Mouse (Mus musculus): ENCODE data around the gene Smarcad1.

Gene Smarcad1

DNA sequence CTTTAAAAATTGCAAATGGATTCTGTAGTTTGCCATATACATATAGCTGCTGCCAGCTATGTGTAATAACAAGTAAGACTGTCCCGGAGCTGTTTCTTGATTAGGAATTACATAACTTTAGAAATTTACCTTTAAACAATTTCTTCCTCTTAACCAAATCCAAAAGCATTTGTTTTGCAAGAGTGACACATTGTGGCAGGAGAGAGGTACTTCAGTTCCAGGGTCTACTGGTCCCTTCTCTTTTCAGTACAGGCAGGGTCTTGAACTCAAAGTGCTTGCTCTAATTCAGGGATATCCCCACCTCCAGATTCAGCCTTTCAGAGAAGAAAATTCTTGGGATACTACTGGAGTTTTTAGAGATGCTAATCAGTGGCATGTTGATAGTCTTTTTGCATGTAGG, 36.8 kb downstream of the Smarcad1 start:
- DNase-seq (ENCODE audit: low read depth, low spot score): peak; percentile 8

DNA sequence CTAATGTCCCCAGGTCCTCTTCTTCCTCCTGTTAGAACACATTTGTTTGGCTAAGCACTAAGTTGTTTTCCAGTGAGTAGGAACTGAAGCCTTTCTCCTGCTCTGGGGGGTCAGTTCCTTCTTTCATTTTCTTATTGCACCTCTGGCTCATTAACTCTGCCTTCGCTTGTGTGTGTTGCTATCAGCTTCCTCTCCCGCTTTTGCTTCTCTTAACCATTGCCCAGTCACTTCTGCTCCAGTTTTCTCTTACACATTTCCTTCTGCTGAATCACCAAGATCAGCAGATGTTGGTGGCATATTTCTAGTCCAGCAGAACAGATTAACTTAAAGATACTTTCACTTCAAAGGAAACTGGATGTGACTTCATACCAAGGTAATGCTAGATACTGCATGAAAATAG, 72.5 kb downstream of the Smarcad1 start:
- DNase-seq (ENCODE audit: low read depth, low spot score): no peak

DNA sequence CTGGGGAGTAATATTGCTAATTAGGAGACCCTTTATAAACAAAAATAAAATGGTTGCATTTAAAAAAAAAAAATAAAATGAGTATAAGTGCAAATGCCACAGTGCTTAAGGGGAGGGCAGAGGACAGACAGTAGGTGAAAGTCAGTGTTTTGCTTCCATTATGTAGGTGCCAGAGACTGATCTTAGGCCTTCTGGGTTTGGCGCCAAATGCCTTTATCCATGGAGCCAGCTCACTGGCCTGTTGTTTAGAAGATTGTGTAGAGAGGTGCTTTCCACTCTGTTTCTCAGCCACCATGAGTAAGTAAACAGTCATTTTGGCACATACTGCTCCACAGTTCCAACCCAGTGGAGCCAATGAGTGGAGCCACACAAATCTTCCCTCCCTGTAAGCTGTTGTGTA, 75.2 kb downstream of the Smarcad1 start:
- DNase-seq (ENCODE audit: low read depth, low spot score): no peak

DNA sequence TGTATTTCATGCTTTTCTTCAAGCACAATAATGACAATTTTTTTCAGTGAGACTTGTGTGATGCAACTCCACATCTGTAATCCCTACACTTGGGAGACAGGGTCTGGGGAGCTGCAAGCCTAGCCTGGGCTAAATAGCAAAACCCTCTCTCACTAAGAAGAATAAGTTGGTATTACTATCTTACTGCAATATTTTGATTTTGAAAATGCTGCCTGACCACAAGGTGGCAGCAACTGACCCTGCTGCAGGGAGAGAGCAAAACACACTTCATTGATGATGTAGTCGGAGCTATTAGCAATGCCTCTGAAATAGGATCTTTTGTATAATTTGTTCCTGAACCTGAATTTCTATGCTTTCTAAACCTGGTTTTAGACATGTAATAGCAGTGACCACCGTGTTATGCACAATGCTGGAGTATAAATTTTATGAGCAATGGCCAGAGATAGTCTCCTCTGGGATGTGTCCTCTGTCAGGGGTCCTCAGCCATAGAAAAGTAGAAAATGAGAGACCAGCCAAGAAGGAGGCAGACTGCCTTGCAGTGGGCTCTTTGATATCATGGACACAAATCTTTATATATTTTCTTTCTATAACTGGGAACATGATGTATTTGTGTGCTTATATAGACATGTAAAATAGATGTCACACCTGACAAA, 83.8 kb downstream of the Smarcad1 start:
- DNase-seq (ENCODE audit: low read depth, low spot score): peak; percentile 2

DNA sequence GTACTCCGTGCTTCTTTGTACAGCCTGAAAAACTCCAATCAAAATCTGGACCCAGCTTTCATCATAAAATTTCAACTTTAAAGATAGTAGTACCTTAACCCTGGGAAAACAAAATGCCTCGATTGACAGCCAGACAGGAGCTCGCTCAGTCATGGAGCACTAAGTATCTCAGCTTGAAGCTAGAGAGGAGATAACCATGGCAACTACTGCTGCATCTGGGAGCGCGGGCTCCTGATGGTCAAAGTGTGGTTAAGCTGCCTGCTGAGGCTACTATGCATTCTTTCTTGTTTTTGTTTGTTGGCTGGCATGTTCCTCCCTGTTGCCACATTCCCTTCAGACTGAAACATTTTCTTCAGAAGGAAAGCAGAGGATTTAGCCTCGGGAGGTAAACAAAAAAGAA, 90.0 kb downstream of the Smarcad1 start:
- no peak for DNase-seq (ENCODE audit: low read depth, low spot score)

DNA sequence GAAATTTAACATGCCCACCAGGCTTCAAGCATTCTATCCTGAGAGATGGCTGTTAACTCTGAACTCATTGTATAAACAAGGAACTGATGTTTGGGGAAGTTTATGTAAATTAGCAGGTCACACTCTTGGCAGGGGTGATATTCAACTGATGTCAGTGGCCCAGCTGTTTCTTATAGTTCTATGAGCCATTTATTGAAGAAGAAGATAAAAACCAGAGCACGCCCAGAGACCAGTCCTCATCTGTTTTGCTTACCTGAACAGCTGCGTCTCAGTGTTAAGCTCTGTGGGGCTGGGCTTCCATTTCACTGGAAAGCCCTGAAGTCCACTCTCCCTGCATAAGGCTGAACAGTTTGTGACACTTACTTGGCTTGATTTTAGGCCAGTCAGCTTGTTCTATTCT, 95.4 kb downstream of the Smarcad1 start:
- DNase-seq (ENCODE audit: low read depth, low spot score): no peak

DNA sequence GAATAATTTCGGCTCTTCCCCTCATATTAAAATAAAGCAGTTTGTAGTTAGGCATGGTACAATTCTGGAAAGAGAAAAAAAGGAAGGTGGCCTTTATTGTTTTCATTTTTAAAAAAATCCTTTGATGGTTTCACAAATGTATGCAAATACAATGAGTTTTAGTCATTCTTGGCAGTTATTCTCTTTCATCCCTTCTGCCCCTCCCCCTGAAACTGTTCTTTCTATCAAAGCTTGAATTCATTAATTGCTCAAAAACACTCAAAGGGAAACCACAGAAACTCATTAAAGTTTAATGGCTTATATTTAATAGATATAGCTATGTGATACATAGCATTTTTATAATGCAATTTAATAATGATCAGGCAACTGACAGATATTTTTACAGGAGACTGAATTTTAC, 95.9 kb downstream of the Smarcad1 start:
- no peak for DNase-seq (ENCODE audit: low read depth, low spot score)

DNA sequence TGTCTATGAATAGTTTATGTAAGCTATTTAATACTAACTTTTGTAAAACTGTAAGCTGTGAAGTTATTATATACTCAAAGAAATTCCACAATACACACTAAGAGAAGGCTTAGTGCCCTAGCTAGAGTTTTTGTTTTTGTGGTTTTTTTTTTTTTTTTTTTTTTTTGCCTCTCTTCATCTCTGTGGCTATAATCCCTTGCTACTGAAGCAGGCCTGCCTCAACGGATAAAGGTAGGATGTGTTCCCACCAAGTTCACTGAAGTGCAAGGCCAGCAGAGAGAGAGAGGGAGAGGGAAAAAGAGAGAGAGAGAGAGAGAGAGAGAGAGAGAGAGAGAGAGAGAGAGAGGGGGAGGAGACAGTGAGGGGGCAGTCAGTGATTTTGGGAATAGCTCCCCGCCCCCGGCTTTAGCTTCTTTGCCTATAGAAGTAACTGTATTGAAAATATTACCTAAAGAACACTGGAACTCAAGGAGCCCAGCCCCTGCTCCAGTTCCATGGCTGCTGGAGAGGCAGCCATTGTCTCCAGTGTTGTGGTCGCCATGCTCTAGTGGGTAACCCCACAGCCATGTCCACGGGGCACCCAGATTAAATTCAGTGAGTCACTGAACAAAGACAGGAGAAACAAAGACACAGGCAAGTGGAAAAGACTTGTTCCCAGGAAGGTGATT, 97.8 kb downstream of the Smarcad1 start:
- no peak for DNase-seq (ENCODE audit: low read depth, low spot score)

DNA sequence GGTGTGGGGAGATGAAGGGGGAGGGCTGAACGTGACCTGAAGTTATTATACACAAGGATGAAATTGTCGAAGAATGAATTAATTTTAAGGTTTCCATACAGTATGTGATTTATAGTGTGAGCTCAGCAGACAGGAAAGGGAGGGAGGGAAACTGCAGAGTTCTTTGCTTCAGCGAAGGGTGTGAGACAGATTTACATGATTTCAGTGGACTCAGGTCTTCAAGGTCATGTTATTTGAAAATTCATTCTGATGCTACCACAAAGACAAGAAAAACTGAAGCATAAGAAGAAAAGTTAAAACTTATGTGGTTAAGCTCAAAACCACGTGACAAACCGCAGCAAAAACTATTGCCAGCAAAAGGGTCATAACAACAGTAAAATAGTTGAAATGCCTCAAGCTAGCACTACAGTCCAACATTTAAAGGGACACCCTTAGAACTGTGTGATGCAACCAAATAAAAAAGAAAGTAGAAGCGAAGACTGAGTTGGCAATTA, 98.4 kb downstream of the Smarcad1 start:
- no peak for DNase-seq (ENCODE audit: low read depth, low spot score)

DNA sequence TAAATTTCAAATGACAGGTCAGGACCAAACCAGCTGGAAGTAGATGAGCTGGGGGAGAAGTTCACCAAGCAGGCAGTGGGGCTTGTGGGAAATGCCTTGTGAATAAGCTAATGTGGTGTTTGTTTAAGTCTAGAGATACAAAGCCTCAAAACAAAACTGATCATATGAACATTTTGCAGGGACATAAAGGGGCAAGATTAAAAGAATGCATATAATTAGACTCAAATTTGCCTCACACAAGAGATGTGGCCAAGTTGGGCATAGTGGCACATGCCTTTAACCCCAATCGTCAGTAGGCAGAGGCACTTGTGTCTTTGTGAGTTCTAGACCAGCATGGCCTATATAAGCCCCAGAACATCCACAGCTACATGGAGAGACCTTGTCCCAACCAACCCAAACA, 99.9 kb downstream of the Smarcad1 start:
- no peak for DNase-seq (ENCODE audit: low read depth, low spot score)

DNA sequence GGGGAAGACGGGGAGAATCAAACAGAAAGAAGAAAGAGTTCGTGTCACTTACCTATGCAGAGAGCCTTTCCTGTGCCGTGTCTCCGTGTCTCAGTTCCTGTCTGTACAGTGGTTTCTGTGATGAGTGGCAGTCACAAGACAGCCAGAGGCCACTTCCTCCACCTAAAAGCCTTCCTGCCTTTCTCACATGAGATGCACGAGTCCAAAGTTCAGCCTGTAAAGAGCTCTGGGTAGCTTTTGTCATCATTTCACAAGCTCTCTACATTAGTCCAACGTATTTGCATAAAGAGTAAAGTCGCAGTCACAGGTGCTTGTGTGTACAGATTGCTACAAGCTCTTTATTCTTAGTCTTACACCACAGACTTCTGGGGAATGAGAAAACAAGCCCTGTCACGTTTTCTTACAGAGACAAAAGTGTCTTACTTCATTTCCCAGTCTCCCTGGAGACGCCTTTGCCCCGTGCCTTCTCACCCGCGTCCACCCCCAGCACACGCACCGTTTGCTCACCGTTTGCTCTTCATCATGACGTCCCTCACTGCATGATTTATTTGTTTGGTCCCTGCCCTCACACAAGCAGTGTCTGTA, 102.3 kb downstream of the Smarcad1 start, which contains the start of gene Hpgds:
Gene Hpgds, minus strand, starts transcription at position 288 of the 585 bp plus-strand sequence.
- no peak for DNase-seq (ENCODE audit: low read depth, low spot score)

DNA sequence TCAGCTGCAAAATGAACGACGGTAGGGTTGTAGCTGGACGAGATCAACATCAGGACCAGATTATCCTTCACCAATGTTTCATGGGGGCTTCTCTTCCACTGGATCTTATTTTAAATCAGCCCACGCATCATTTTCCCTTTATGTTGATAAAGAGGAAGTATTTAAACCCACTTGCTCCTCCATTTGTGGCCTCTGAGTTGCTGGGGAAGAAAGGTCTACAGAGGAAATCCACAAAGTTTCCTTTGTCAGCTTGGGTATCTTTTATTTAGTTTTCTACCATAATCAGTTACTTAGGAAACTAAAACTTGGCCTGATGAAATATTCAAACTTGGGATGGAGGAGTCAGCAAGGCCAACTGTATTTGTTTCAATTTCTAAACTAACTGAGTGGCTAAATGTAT, 104.0 kb downstream of the Smarcad1 start:
- DNase-seq (ENCODE audit: low read depth, low spot score): no peak

DNA sequence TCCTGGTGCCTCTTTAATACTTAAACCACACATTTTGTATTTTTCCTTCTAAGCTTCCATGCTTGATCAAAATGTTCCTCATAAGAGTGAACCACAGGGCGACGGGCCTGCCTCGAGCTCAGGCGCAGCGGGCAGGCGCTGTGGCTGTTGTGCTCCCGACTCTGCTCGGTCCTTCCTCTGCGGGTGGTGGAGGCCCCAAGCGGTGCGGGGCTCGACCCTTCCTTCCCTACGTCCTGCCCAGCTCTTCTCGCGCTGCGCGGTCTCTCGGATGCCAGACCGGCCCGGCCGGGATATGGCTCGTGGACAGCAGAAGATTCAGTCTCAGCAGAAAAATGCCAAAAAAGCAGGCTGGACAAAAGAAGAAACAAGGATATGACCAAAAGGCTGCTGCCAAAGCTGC, 108.3 kb downstream of the Smarcad1 start:
- DNase-seq (ENCODE audit: low read depth, low spot score): no peak

DNA sequence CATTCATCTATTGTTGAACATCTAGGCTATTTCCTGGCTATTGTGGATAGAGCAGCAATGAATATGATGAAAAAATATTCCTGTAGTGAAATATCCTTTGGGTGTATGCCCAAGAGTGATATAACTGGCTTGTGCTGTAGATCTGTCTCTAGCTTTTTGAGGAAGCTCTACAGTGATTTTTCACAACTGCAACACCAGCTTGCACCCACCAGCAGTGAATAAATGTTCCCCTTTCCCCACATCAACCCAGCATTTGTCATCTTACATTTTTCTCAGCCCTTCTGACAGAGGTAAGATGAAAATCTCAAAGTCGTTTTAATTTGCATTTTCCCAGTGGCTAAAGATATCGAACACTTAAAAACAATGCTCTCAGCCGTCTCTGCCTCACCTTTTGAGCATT, 111.2 kb downstream of the Smarcad1 start:
- no peak for DNase-seq (ENCODE audit: low read depth, low spot score)

DNA sequence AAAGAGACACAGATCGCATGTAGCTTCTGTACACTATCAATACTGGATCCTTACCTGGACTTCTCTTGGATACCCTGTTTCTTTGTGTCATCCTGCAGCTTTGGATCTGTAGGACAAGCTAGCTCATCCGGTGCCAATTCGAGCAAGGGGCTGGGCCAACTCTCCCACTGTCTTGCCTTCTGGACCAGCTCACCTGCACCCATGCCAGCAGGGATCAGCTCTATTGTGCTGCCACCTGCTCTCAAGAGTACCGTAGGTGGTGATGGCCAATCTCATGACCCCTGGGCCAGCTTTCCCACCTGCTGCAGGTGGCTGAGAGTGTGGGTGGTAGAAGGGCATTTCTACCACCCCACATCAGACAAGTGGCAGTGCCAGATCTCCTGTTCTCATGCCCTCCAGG, 114.7 kb downstream of the Smarcad1 start:
- no peak for DNase-seq (ENCODE audit: low read depth, low spot score)

DNA sequence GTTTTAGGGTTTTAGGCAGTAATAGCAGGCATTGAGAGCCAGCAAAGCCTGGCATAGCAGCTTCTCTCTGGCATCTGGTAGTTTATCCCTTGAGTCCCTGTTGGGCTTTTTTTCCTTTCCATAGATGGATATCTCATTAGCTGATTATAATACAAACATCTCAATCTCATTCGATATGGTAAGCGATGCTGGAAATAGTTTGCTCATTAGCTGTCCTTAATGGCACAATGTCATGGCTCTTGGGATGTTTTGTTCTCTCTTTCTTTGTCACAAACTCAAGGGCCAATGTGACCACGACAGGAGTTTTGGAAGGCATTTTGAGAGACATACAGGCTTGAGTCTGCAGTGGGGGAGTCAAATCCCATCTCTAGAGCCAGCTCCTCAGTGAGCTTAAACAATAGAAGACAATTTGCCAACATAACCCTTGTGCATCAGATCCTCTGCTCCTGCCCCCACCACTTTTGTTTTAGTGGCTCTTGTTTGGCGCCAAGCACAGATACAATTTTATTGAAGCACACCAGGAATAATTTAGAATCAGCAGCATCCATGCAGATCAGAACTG, 117.1 kb downstream of the Smarcad1 start:
- no peak for DNase-seq (ENCODE audit: low read depth, low spot score)

DNA sequence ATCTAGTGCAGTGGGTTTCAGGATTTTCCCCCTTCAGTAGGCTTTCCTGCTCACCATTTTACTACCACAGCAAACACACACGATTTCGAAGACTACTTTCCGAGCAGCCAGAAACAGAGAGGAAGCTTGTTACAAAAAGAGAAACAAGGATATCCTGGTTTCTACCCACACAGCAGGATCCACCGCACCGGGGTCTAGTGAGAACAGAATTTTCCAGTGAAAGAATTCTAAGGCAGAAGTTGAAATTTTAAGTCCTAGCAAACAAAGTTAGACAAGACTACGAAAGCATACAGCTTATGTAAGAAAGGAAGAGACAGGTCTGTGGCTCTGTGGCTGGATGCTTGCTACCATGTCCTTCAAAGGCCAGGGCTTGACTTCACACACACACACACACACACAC, 121.8 kb downstream of the Smarcad1 start:
- no peak for DNase-seq (ENCODE audit: low read depth, low spot score)

DNA sequence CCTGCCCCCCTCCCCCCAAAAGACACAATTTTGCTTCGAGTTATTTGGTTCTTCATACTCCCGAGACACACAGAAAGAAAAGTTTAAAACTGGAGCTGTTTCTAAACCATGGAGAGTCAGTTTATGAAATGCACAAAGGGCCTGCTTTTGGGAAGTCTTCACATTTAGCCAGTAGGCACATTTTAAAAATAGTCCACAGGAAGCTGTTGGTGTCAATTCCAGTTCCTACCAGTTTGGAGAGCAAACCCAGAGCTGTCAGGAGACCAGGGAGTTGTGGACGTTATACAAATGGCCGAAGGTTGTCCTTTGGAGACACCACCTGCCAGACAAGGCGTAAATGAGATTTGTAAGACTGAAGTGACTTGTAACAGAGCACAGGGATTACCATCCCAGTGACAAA, 122.6 kb downstream of the Smarcad1 start:
- DNase-seq (ENCODE audit: low read depth, low spot score): no peak
